Mouse (Mus musculus): ENCODE measurements at regions not wholly inside any gene's neighbourhood (a gene's known extent, or its start where the extent isn't known, plus 50 kb on each side); places are given as distances from the start of the nearest gene placed in this dataset.

DNA sequence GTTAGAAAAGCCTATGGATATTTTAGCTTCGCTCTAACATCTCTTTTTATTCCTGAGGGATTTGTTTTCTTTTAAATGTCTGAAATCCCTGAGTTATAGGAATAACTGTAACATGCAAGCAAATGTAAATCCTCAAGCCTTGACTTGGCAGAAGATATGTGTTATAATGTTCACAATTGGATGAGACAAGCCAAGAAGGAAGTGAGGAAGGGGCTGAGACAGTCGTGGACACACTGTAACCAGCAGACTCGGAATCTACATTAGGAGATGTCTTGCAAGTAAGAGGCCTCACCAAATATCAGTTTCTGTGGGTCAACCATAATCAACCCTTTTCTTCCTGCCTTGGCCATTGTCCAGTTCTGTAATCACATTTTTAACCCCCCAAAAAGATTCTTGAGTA, 366.6 kb upstream of the Kif18a start:
- TF ChIP-seq CTCF (IDR thresholded peaks at IDR 0.05; ENCODE audit: low read depth) (no peak), EP300 (IDR thresholded peaks at IDR 0.05; ENCODE audit: low read depth) (no peak)

All from heart, postnatal 0 days (tissue).